31 mouse cellular contexts compared by ENCODE assay signal in genomic region chr8:23571338-23571737, GRCm38 (mm10).
A peak's percentile ranks its signal among the peaks of the same experiment; 100 is the strongest.
DNase-seq lines count a peak whose midpoint lies in the region; ATAC-seq lines count a peak whose summit lies in the region.
"Had no signal": no experiment of that assay in that cellular context is flagged by ENCODE, and none has a peak within 500 bp of the region (broad histone marks: within the 10 kb centered on the region; RNA-seq: fewer than 3 reads in every experiment).

No protein-coding gene starts in this region.

- no peak overlapping the region for H3K27ac ChIP-seq in heart, embryonic 10.5 days
- H3K27ac ChIP-seq in midbrain, embryonic 16.5 days (ENCODE audit: low read length) = no peak overlapping the region
- H3K27ac ChIP-seq: embryonic facial prominence, embryonic 13.5 days; embryonic facial prominence, embryonic 15.5 days; forebrain, embryonic 10.5 days; forebrain, embryonic 12.5 days had no signal

- H3K27me3 ChIP-seq in heart, embryonic 10.5 days (ENCODE audit: insufficient read depth, poor library complexity, severe bottlenecking) = no peaks in the 10 kb centered on the region
- H3K27me3 ChIP-seq in midbrain, embryonic 16.5 days (ENCODE audit: control insufficient read depth, insufficient read depth, low read depth, low read length) = no peaks in the 10 kb centered on the region
- H3K27me3 ChIP-seq: CH12.LX; embryonic facial prominence, embryonic 13.5 days; embryonic facial prominence, embryonic 15.5 days; forebrain, embryonic 12.5 days; Patski had no signal

- H3K4me3 ChIP-seq in heart, embryonic 10.5 days = no peak overlapping the region
- no peak overlapping the region for H3K4me3 ChIP-seq in midbrain, embryonic 16.5 days (ENCODE audit: low read depth, low read length)
- H3K4me3 ChIP-seq: embryonic facial prominence, embryonic 13.5 days; embryonic facial prominence, embryonic 15.5 days; erythroblast, embryonic 14.5 days; forebrain, embryonic 10.5 days; forebrain, embryonic 12.5 days had no signal

- H3K4me1 ChIP-seq in heart, embryonic 10.5 days = no peaks in the 10 kb centered on the region
- H3K4me1 ChIP-seq in midbrain, embryonic 16.5 days (ENCODE audit: control insufficient read depth, insufficient read depth, low read length) = no peaks in the 10 kb centered on the region
- H3K4me1 ChIP-seq: embryonic facial prominence, embryonic 13.5 days; embryonic facial prominence, embryonic 15.5 days; forebrain, embryonic 10.5 days; forebrain, embryonic 12.5 days had no signal

- H3K9me3 ChIP-seq in heart, embryonic 10.5 days = no peaks in the 10 kb centered on the region
- H3K9me3 ChIP-seq in midbrain, embryonic 16.5 days (replicated peaks; ENCODE audit: control insufficient read depth, low read length, poor library complexity, severe bottlenecking) = no peaks in the 10 kb centered on the region
- H3K9me3 ChIP-seq: embryonic facial prominence, embryonic 13.5 days; embryonic facial prominence, embryonic 15.5 days; forebrain, embryonic 10.5 days; forebrain, embryonic 12.5 days; G1E had no signal

- 88% methylated on average over 1 of the region's 1 CpGs for WGBS in heart, embryonic 10.5 days
- 98% methylated on average over 1 of the region's 1 CpGs for WGBS in midbrain, embryonic 16.5 days

- H3K4me2 ChIP-seq in midbrain, embryonic 16.5 days (ENCODE audit: low read length) = no peak overlapping the region
- H3K4me2 ChIP-seq: embryonic facial prominence, embryonic 13.5 days; embryonic facial prominence, embryonic 15.5 days; forebrain, embryonic 12.5 days had no signal

- peak; percentile 41 for DNase-seq in heart, adult 11 months
- DNase-seq in heart, embryonic 10.5 days (ENCODE audit: low spot score) = no peak
- DNase-seq in right cerebral cortex, adult 18-20 months = peak; percentile 7
- no peak for DNase-seq in right cerebral cortex, postnatal 25 days
- peak; percentile 2 for DNase-seq in 3T3-L1 (ENCODE audit: low read depth, low spot score)
- peak; percentile 67 for DNase-seq in brain, adult 2 months (ENCODE audit: low read depth, low spot score)
- no peak for DNase-seq in testis, postnatal 14 days (ENCODE audit: low spot score)
- DNase-seq: adrenal gland, adult 8-10 months; adrenal gland, postnatal 14 days; adrenal gland, postnatal 36 days; B cell, adult 2 months; cerebellum, adult 11 months; cerebellum, adult 18-20 months; cerebellum, adult 8-10 months; cerebellum, adult 9-11 months; cerebellum, postnatal 14 days; cerebellum, postnatal 36 days; embryo, embryonic 11 days had no signal

- H3K36me3 ChIP-seq in heart, embryonic 10.5 days = no peaks in the 10 kb centered on the region
- no peaks in the 10 kb centered on the region for H3K36me3 ChIP-seq in midbrain, embryonic 16.5 days (ENCODE audit: control insufficient read depth, insufficient read depth, low read length)
- H3K36me3 ChIP-seq: embryonic facial prominence, embryonic 13.5 days; embryonic facial prominence, embryonic 15.5 days; forebrain, embryonic 10.5 days; forebrain, embryonic 12.5 days; G1E had no signal

- H3K9ac ChIP-seq in midbrain, embryonic 16.5 days (ENCODE audit: low read depth, low read length) = no peak overlapping the region
- H3K9ac ChIP-seq: embryonic facial prominence, embryonic 13.5 days; embryonic facial prominence, embryonic 15.5 days; forebrain, embryonic 12.5 days had no signal

- no peak for ATAC-seq in midbrain, embryonic 16.5 days
- ATAC-seq: activated CD4-positive, CD25-positive, alpha-beta regulatory T cell, adult 4 months; CD4-positive, CD25-positive, alpha-beta regulatory T cell, adult 4 months; forebrain, embryonic 14.5 days; forebrain, embryonic 16.5 days; Patski had no signal

Comparison
In these comparisons a context has a peak if more than half of its experiments do, and no peak if none do; other contexts are left out.
1. DNase-seq: peak in heart, adult 11 months (single experiment), right cerebral cortex, adult 18-20 months (single experiment), 3T3-L1 (single experiment) and brain, adult 2 months (single experiment); none in heart, embryonic 10.5 days (single experiment), right cerebral cortex, postnatal 25 days (single experiment) and testis, postnatal 14 days (single experiment).